ENCODE assay signal across 16 mouse cellular contexts in genomic region chr1:156584175-156584574, GRCm38 (mm10). TPM values are rescaled to one million over a fixed set of nuclear protein-coding genes. Genes with fewer than 3 reads are reported as not detected.
DNase-seq lines count a peak whose midpoint lies in the region; ATAC-seq and TF ChIP-seq lines count a peak whose summit lies in the region.
"Had no signal": no experiment of that assay in that cellular context is flagged by ENCODE, and none has a peak within 500 bp of the region (broad histone marks: within the 10 kb centered on the region; RNA-seq: fewer than 3 reads in every experiment).

No protein-coding gene starts in this region.

- no peak overlapping the region for H3K9ac ChIP-seq in hindbrain, postnatal 0 days (replicated peaks; ENCODE audit: low read length)
- H3K9ac ChIP-seq in hindbrain, embryonic 11.5 days (ENCODE audit: low read depth, low read length), result no peak overlapping the region
- no peak overlapping the region for H3K9ac ChIP-seq in MEL (ENCODE audit: control insufficient read depth, low read depth, low read length, poor library complexity, severe bottlenecking)
- H3K9ac ChIP-seq: embryonic facial prominence, embryonic 15.5 days; heart, embryonic 15.5 days had no signal

- H3K27ac ChIP-seq in hindbrain, postnatal 0 days, result no peak overlapping the region
- no peak overlapping the region for H3K27ac ChIP-seq in hindbrain, embryonic 11.5 days (ENCODE audit: low read depth, low read length)
- H3K27ac ChIP-seq in MEL (ENCODE audit: control insufficient read depth, low read depth, low read length), result no peak overlapping the region
- H3K27ac ChIP-seq: embryonic facial prominence, embryonic 15.5 days; heart, embryonic 15.5 days; macrophage had no signal

- no peaks in the 10 kb centered on the region for H3K36me3 ChIP-seq in hindbrain, postnatal 0 days (ENCODE audit: insufficient read depth, low read length)
- H3K36me3 ChIP-seq in hindbrain, embryonic 11.5 days (ENCODE audit: control insufficient read depth, insufficient read depth, low read length), result no peaks in the 10 kb centered on the region
- H3K36me3 ChIP-seq in MEL (ENCODE audit: control insufficient read depth in 1 of 2, insufficient read depth in 2 of 2, low read length in 2 of 2), result no peaks in the 10 kb centered on the region; a peak in 1 of 4 replicates
- H3K36me3 ChIP-seq: embryonic facial prominence, embryonic 15.5 days; heart, embryonic 15.5 days had no signal

- no peak overlapping the region for H3K4me2 ChIP-seq in hindbrain, postnatal 0 days (ENCODE audit: low read depth, low read length)
- no peak overlapping the region for H3K4me2 ChIP-seq in hindbrain, embryonic 11.5 days (replicated peaks; ENCODE audit: low read depth, low read length)
- H3K4me2 ChIP-seq: embryonic facial prominence, embryonic 15.5 days; heart, embryonic 15.5 days had no signal

- no peak for ATAC-seq in hindbrain, postnatal 0 days
- ATAC-seq in hindbrain, embryonic 11.5 days (ENCODE audit: low FRiP score), result no peak
- ATAC-seq in megakaryocyte progenitor cell, adult 5-6 weeks (replicated peaks; ENCODE audit: poor library complexity), result peak; percentile 75
- no peak for ATAC-seq in erythroid progenitor cell, adult 5-6 weeks (replicated peaks; ENCODE audit: low FRiP score, poor library complexity, severe bottlenecking)
- ATAC-seq: hindbrain, embryonic 16.5 days had no signal

- DNase-seq in hindbrain, postnatal 0 days (ENCODE audit: low spot score), result peak; percentile 34
- no peak for DNase-seq in hindbrain, embryonic 11.5 days (ENCODE audit: low spot score)
- DNase-seq in lung, postnatal 25 days (ENCODE audit: low spot score), result peak; percentile 10
- DNase-seq in lung, postnatal 10 days, result no peak
- peak; percentile 55 for DNase-seq in MEL (ENCODE audit: low read depth, low spot score)
- no peak for DNase-seq in frontal cortex, postnatal 36 days (ENCODE audit: low spot score in 2 of 2)
- DNase-seq: adrenal gland, postnatal 10 days; cerebellum, adult 11 months; left cerebral cortex, postnatal 4 days had no signal

- H3K27me3 ChIP-seq in hindbrain, postnatal 0 days (ENCODE audit: insufficient read depth, low read length), result no peaks in the 10 kb centered on the region
- no peaks in the 10 kb centered on the region for H3K27me3 ChIP-seq in hindbrain, embryonic 11.5 days (ENCODE audit: control insufficient read depth, insufficient read depth, low read length)
- no peaks in the 10 kb centered on the region for H3K27me3 ChIP-seq in MEL (ENCODE audit: control insufficient read depth in 1 of 2, insufficient read depth in 2 of 2, low read length in 2 of 2)
- H3K27me3 ChIP-seq: embryonic facial prominence, embryonic 15.5 days; heart, embryonic 15.5 days had no signal

- no peaks in the 10 kb centered on the region for H3K4me1 ChIP-seq in hindbrain, postnatal 0 days (ENCODE audit: insufficient read depth, low read length)
- no peaks in the 10 kb centered on the region for H3K4me1 ChIP-seq in hindbrain, embryonic 11.5 days (replicated peaks; ENCODE audit: control insufficient read depth, insufficient read depth, low read length)
- H3K4me1 ChIP-seq in MEL (ENCODE audit: control insufficient read depth in 1 of 2, insufficient read depth in 2 of 2, low read length in 2 of 2), result no peaks in the 10 kb centered on the region

- WGBS in hindbrain, postnatal 0 days, result 50% methylated on average over 1 of the region's 1 CpGs
- 71% methylated on average over 1 of the region's 1 CpGs for WGBS in hindbrain, embryonic 11.5 days

- peak; percentile 64 for TF ChIP-seq CTCF in hindbrain, postnatal 0 days (IDR thresholded peaks at IDR 0.05; ENCODE audit: low read depth)
- TF ChIP-seq CTCF in MEL (IDR thresholded peaks at IDR 0.05 in 2 of 3, conservative IDR thresholded peaks at IDR 0.05 in 1 of 3; ENCODE audit: control insufficient read depth in 1 of 3, insufficient read depth in 1 of 3, low read depth in 2 of 3, low read length in 3 of 3, poor library complexity in 1 of 3, severe bottlenecking in 1 of 3), result peak in 2 of 3 experiments; percentile 47 to 58; a peak in 4 of 6 replicates

- peak; percentile 52 for TF ChIP-seq RAD21 in MEL (IDR thresholded peaks at IDR 0.05; ENCODE audit: low read depth, low read length)

- no peaks in the 10 kb centered on the region for H3K9me3 ChIP-seq in hindbrain, postnatal 0 days (ENCODE audit: low read length)
- no peaks in the 10 kb centered on the region for H3K9me3 ChIP-seq in hindbrain, embryonic 11.5 days (ENCODE audit: control insufficient read depth, low read length)
- no peaks in the 10 kb centered on the region for H3K9me3 ChIP-seq in MEL (replicated peaks; ENCODE audit: insufficient read depth, low read length)
- H3K9me3 ChIP-seq: embryonic facial prominence, embryonic 15.5 days; G1E; heart, embryonic 15.5 days had no signal

- TF ChIP-seq EP300 in MEL (IDR thresholded peaks at IDR 0.05; ENCODE audit: low read depth in 1 of 2, low read length in 2 of 2), result no peak

- no peak overlapping the region for H3K4me3 ChIP-seq in hindbrain, postnatal 0 days (ENCODE audit: low read length)
- H3K4me3 ChIP-seq in hindbrain, embryonic 11.5 days (ENCODE audit: low read depth, low read length), result no peak overlapping the region
- H3K4me3 ChIP-seq in MEL (ENCODE audit: control insufficient read depth in 1 of 2, insufficient read depth in 1 of 2, low read depth in 2 of 2, low read length in 2 of 2), result no peak overlapping the region
- H3K4me3 ChIP-seq: embryonic facial prominence, embryonic 15.5 days; heart, embryonic 15.5 days had no signal

- TF ChIP-seq POLR2A in MEL (IDR thresholded peaks at IDR 0.05; ENCODE audit: control insufficient read depth in 1 of 2, insufficient read depth in 1 of 2, low read depth in 1 of 2, low read length in 2 of 2, poor library complexity in 1 of 2), result no peak

- peaks cover 18% of the 10 kb centered on the region; the same call in 1 of the 2 replicates for H3K79me2 ChIP-seq in MEL (ENCODE audit: control insufficient read depth, insufficient read depth, low read length, poor library complexity)

TF ChIP-seq in MEL, 35 proteins besides CTCF, POLR2A, EP300 and RAD21:
- TF ChIP-seq GABPA (IDR thresholded peaks at IDR 0.05; ENCODE audit: low read depth, low read length) (no peak), SMC3 (IDR thresholded peaks at IDR 0.05; ENCODE audit: low read depth, low read length) (peak; percentile 30), USF2 (IDR thresholded peaks at IDR 0.05; ENCODE audit: borderline replicate concordance in 1 of 2, insufficient read depth in 1 of 2, low read depth in 1 of 2, low read length in 2 of 2) (no peak), MYC (IDR thresholded peaks at IDR 0.05; ENCODE audit: low read depth, low read length) (no peak)
TF ChIP-seq in MEL: peak in this region for 1.

RNA-seq across cellular contexts. Expression of gene Abl2, which starts 25.6 kb away (rescaled TPM):
- 27.1 and 32.9 TPM in 2 replicates for total RNA-seq in hindbrain, postnatal 0 days (2014; rRNA removed)
- 4.4 and 4.5 TPM in 2 replicates for polyA plus RNA-seq in hindbrain, postnatal 0 days (2015; fragmentation: Nextera tagmentation; extraction: Ambion mirVana)
- 5.3 and 8.0 TPM in 2 replicates for polyA plus RNA-seq in hindbrain, embryonic 11.5 days (2014; fragmentation: Nextera tagmentation; extraction: Ambion mirVana)
- total RNA-seq in MEL (2012; rRNA removed), result 13.8 and 16.0 TPM in 2 replicates
- polyA plus RNA-seq in MEL (2012; ENCODE audit: insufficient read depth in 1 of 2, insufficient read length in 2 of 2, low read depth in 1 of 2, low replicate concordance in 2 of 2, missing spikeins in 1 of 2), result 10 to 100 TPM in 1 of 2 experiments, not detected in 1; 17.5 TPM
- total RNA-seq in megakaryocyte progenitor cell, adult 5-6 weeks (2015), result 7.8 and 10.4 TPM in 2 replicates
- total RNA-seq in megakaryocyte progenitor cell, adult 5-6 weeks (2017), result 14.0 and 14.5 TPM in 2 replicates
- 4.0 and 5.4 TPM in 2 replicates for total RNA-seq in erythroid progenitor cell, adult 5-6 weeks (2015; ENCODE audit: low replicate concordance)
- 1.3 and 1.7 TPM in 2 replicates for total RNA-seq in erythroid progenitor cell, adult 5-6 weeks (2017; ENCODE audit: low replicate concordance)

Comparison
In these comparisons a context has a peak if more than half of its experiments do, and no peak if none do; other contexts are left out.
1. DNase-seq: peak in hindbrain, postnatal 0 days (single experiment), lung, postnatal 25 days (single experiment) and MEL (single experiment); none in hindbrain, embryonic 11.5 days (single experiment), lung, postnatal 10 days (single experiment) and frontal cortex, postnatal 36 days (0 of 2).